Mouse (Mus musculus): ENCODE results near the gene Gm21977.
"Not testable (repeated sequence)": the region's sequence is repeated elsewhere in the genome, so short reads cannot be mapped to it uniquely, and the experiment has no call there.

The Gm21977 gene

DNA sequence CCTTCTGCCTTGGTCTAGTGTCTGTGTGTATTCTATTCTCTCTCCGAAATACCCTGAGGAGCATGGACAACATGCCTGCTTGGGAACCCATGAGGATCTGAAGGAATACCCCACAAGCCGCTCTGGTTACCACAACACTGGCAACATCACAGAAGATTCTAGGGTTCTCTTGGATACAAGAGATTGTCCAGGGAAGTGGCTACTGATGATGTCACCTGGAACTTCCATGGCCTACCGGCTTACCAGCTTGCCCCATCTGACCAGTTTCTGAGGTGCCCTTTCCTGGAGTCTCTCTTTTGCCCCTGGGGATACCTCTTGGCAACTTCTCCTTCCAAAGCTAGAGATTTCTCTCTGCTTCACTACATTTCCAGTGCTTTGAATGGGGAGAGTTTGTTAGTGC is at the start of gene Gm21977:
Gene Gm21977, minus strand, starts transcription at position 101 of the 400 bp plus-strand sequence.
- DNase-seq (ENCODE audit: low spot score): not testable (repeated sequence)
